Mouse (Mus musculus): ENCODE measurements at regions not wholly inside any gene's neighbourhood (a gene's known extent, or its start where the extent isn't known, plus 50 kb on each side); places are given as distances from the start of the nearest gene placed in this dataset.

GRCm38 (mm10) chr1:91611281-91611680 is 70.9 kb downstream of the Asb1 start:
- DNase-seq (ENCODE audit: low spot score), result no peak

- no peak for DNase-seq (ENCODE audit: low spot score)
Measured at GRCm38 (mm10) chr1:91611694-91612093, 71.3 kb downstream of the Asb1 start.

DNA sequence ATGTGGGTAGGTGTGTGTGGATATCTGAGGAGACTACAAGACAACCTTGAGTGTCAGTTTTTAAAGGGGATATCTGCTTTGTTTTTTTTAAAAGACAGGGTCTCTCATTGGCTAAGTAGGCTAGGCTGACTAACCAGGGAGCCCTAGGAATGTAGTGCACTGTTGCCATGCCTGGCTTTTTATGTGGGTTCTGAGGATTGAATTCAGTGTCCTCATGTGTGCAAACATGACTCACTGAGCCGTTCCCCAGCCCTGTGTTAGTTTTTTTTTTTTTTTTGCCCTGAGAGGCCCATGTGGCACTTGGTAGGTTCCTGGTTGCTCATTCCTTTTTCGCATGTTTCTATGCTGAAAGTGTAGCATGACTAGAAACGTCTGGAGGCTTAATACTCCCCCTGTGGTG is 72.6 kb downstream of the Asb1 start:
- DNase-seq (ENCODE audit: low spot score), result no peak

- no peak for DNase-seq (ENCODE audit: low spot score)
Measured at GRCm38 (mm10) chr1:91615396-91615795, 75.1 kb downstream of the Asb1 start.

- DNase-seq (ENCODE audit: low spot score), result no peak
Measured at GRCm38 (mm10) chr1:91618527-91619135, 78.3 kb downstream of the Asb1 start.

DNA sequence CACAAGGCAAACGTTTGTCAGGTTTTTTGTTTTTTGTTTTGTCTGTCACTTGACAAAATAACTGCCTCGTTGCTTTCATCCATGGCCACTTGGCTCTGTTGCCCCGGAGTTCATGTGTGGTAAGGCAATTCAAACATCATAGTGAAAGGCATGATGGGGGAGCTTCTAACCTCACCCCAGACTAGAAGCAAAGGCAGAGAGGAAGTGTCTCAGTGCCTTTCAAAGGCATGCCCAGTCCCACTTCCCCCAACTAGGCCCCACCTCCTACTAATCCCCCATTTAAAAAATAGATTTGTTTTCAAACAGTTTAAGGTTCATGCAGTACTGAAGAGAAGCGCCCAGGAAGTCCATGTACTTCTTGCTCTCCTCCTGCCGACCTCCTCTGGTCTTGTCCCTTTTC is 80.8 kb downstream of the Asb1 start:
- DNase-seq (ENCODE audit: low spot score), result no peak

DNA sequence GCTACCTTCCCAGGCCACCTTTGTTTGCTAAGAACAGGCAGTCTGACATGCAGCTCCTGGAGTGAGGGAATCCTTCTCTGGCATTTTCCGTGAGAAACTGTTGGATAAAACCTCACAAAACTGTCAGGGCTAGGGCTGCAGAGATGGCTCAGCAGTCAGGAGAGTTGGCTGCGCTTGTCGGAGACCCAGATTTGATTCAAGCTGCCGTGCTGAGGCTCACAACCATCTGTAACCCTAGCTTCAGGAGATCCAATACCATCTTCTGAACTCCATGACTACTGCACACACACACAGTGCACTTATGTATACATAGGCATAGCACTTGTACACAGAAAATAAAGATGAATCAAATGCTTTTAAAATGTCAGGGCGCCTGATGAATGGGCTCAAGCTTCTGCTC is 82.5 kb downstream of the Asb1 start:
- no peak for DNase-seq (ENCODE audit: low spot score)

GRCm38 (mm10) chr1:91624028-91624427 is 83.7 kb downstream of the Asb1 start:
- no peak for DNase-seq (ENCODE audit: low spot score)

DNA sequence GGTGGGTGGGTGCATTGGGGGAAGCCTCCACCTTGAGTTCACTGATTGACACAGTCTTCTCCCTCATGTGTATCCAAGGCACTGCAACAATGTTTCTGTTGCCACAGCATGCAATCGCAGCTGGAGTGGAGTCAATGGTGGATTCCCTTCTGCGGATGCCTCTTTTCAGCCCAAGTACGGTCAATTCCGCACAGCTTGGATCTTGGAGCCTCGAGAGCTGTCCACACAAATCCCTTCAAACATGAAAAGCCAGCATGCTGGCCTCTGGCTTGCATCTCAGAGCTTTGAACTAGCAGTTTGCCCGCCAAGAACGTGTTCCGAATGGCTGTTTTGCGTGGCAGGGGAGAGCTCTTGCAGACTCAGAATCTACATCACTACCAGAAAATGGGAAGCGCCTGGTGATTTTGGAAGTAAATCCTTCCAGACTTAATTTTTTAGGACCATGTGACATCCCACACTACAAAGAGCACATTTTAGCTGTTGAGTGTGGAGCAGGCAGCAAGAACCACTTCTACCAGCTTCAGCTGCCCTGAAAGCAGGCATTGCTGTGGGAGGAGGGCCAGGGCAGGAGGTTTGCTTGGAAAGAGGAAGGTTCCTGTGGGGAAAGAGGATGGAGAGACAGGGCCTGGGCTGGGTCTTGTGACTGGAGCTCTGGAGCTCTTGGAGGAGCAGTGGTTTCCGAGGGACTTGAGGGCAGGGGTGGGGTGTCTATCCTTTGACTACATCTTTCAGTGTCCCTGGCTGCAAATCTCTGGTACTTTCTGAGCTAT is 84.4 kb downstream of the Asb1 start:
- DNase-seq (ENCODE audit: low spot score), result no peak

DNA sequence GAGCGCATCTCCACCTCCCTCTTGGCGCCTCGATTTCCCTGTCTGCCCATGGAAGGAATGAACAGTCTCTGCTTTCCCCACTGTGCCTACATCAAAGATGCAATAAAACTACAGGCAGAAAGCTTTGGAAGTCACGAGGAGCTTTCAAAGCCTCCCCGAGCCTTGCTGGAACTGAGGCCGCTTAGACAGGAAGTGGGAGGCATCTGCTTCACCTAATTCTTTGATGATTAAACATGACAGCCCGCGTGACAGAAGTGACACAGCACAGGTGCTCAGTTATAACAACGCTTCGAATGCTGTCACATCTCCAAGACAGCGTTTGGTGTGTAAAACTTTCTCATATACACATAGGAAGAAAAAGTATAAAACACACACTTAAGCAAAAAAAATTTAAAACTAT is 85.7 kb downstream of the Asb1 start:
- peak; percentile 26 for DNase-seq (ENCODE audit: low spot score)

- DNase-seq (ENCODE audit: low spot score), result no peak
Measured at GRCm38 (mm10) chr1:91630206-91630605, 89.9 kb downstream of the Asb1 start.

DNA sequence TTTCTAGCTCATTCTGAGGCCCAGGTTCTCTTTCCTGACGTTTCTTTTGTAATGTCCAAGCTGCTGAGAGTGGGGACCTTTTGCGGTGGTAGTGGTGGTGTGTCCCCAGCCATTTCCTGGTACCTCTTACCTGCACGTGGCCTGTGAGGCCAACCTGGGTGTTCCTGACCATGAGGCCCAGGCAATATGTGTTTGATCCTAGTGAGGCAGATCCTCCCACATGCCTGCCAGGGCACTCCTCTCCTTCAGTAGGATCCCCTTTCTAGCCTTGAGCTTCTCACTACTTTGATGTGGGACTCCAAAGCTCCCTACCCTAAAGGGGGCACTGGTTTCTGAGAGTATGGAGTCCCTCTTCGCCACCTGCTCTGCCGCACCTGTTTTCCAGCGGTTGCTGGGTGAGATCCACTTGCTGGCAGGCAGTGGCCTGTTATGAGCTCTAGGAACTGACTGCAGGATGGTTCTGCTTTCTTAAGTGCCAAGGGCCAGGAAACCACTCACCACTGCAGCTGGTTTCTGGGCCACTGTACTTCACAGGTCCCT is 90.6 kb downstream of the Asb1 start:
- DNase-seq (ENCODE audit: low spot score), result no peak

DNA sequence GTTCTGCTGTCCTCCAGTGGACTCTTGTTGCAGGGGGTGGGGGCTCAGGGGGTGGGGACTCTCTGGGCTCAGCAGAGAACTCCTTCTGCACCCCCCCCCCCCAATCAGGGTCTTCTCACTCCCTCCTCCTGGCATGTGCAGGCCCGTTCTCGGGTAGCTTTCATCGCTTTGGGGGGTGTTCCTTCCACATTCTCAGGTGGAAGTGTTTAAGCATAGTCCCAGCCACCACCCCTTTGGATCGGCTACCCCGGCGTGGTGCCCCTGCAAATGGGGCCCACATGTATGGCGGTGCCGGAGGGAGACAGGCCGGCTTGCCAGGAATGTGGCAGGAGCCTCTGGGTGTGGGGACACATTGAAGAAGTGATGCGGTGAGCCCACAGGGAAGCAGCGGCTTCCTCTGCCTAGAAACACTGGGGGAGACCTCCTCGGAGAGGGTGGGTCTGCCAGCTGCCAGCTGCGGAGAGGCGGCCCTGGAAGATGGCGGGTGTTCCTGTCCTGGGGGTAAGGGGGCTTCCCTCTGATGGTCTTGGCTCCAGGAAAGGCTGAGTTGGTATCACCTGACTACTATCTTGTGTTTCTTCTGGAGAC is 92.7 kb downstream of the Asb1 start:
- no peak for DNase-seq (ENCODE audit: low spot score)

DNA sequence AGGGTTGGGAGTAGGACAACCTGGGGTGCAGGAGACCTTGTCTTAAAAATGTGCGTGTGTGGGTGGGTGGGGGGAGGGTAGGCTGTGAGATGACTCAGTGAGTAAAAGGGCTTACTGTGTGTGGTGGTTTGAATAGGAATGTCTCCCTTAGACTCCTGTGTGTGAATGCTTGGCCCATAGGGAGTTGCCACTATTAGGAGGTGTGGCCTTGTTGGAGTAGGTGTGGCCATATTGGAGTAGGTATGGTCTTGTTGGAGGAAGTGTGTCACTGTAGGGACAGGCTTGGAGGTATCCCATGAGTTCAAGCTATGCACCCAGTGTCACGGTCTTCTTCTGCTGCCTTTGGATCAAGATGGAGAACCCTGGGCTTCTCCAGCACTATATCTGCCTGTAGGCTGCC is 96.2 kb downstream of the Asb1 start:
- DNase-seq (ENCODE audit: low spot score), result no peak

DNA sequence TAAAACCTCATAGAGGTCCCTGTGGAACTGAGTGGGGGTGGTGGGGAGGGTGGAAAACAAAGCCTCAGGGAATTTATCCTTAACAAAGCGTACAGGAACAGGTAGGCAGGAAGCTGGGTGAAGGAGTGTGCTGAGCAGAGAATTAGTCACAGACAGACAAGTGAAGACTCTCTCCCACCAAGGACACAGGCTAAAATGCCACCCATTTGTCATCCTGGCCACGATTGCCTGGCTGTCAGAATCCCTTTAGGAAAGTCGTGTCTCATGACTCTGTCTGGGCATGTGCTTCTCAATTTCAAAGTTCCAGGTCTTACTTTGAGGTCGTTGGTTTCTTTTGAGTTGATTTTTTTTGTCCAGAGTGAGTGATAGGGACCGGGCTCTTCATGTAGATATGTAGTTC is 100.2 kb downstream of the Asb1 start:
- no peak for DNase-seq (ENCODE audit: low spot score)

GRCm38 (mm10) chr1:91658991-91659441 is 118.7 kb downstream of the Asb1 start:
- DNase-seq (ENCODE audit: low spot score), result no peak

DNA sequence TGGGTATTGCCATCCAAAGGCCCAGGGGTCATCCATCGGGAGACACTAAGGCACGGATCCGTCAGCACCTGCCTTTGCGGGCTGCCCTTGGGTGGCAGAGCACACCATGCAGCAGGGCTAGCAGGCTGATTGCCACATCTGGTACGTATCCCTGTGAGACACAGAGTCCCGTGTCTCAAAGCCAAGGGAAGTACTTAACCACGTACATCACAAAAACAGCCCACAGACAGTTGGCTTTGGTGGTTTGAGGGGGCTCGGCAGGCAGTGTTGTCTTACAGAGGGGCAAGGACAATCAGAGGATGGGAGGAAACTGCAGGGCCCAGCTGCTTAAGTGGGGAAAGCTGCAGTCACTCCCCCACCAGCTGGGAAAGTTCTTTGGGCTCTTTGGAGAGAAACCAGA is 119.1 kb downstream of the Asb1 start:
- no peak for DNase-seq (ENCODE audit: low spot score)

- DNase-seq (ENCODE audit: low spot score), result no peak
Measured at GRCm38 (mm10) chr1:91663289-91663688, 122.9 kb downstream of the Asb1 start.

DNA sequence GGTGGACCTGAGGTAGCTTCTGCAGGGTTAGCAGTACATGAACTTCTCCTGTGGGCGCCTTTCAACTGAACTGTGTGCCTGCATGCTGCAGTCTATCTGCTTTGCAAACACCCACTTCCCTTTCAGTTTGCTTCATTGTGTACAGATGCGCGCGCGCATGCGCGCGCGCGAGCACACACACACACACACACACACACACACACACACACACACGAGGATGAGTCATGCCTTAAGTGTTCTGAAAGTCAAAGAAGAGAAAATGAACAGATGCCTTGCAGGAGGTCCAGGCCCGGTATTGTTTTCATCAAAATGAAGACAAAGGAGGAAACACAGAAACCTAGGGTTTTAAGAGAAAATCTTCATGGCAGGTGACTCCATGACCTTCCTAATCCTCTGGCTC is 124.3 kb downstream of the Asb1 start:
- DNase-seq (ENCODE audit: low spot score), result no peak

DNA sequence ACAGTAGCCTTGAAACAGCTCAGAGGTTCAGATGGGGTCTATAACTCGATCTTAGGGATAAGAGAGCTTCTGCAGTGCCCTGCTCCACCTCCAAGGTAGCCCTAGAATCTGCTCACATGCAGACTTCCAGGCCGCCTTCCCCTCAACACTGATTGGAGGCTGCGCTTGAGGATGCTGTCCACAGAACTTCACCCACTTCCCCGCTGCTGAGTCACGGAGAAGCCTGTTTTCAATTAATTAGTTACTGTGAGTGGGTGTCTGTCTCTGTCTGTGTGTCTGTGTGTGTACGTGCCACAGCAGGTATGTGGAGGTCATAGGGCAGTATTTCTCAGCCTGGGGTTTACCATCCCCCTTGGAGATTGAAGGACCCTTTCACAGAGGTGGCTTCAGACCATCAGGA is 128.2 kb downstream of the Asb1 start:
- no peak for DNase-seq (ENCODE audit: low spot score)

- no peak for DNase-seq (ENCODE audit: low spot score)
Measured at GRCm38 (mm10) chr1:91670980-91671379, 130.3 kb upstream of the Twist2 start.

GRCm38 (mm10) chr1:91674082-91674655 is 127.1 kb upstream of the Twist2 start:
- DNase-seq (ENCODE audit: low spot score), result no peak

- no peak for DNase-seq (ENCODE audit: low spot score)
Measured at GRCm38 (mm10) chr1:91677062-91677461, 124.2 kb upstream of the Twist2 start.

Data from embryo, embryonic 10.5 days (tissue).